Mouse (Mus musculus) midbrain, embryonic 13.5 days (tissue): ENCODE measurements around the gene Slc35d3. TPM values are rescaled to one million over a fixed set of nuclear protein-coding genes. Genes with fewer than 3 reads are reported as not detected.

Experiments used
- ATAC-seq: fragments of 200-750 bp; cut with Nextera tagmentation; 2 replicates; pipeline ENCODE4 v1.8.0; 2017; ENCODE audit warnings: mild to moderate bottlenecking, moderate TSS enrichment, moderate library complexity
- H3K27ac ChIP-seq: fragments of 300-500 bp; sonication (generic); 2 replicates; pipeline ENCODE4 v1.5.1; 2015; ENCODE audit warnings: inconsistent platforms, mild to moderate bottlenecking, moderate library complexity
- H3K27me3 ChIP-seq: fragments of 300-500 bp; sonication (generic); 2 replicates; pipeline ENCODE4 v1.6.1; 2015; ENCODE audit warnings: mild to moderate bottlenecking, inconsistent platforms
- H3K36me3 ChIP-seq: fragments of 300-500 bp; sonication (generic); 2 replicates; pipeline ENCODE4 v1.6.1; 2015; ENCODE audit warnings: mild to moderate bottlenecking, inconsistent platforms
- H3K4me1 ChIP-seq: fragments of 300-500 bp; sonication (generic); replicated peaks from 2 replicates; pipeline ENCODE4 v1.6.1; 2015; ENCODE audit warnings: inconsistent platforms
- H3K4me2 ChIP-seq: fragments of 300-500 bp; sonication (generic); replicated peaks from 2 replicates; pipeline ENCODE4 v1.6.1; 2015; ENCODE audit warnings: moderate library complexity, mild to moderate bottlenecking, inconsistent platforms
- H3K4me3 ChIP-seq: fragments of 300-500 bp; sonication (generic); replicated peaks from 2 replicates; pipeline ENCODE4 v1.5.1; 2015; ENCODE audit warnings: mild to moderate bottlenecking, inconsistent platforms
- H3K9ac ChIP-seq: fragments of 300-500 bp; sonication (generic); replicated peaks from 2 replicates; pipeline ENCODE4 v1.6.1; 2015; ENCODE audit warnings: mild to moderate bottlenecking, inconsistent platforms
- H3K9me3 ChIP-seq: fragments of 300-500 bp; sonication (generic); 2 replicates; pipeline ENCODE4 v1.6.1; 2016; ENCODE audit warnings: mild to moderate bottlenecking, inconsistent platforms
- whole genome bisulfite sequencing: fragments of 180-500 bp; shearing (Covaris S2); methylation state at CpG from one replicate; pipeline ENCODE4 v1.1.7; 2015; 5-methylcytosine and 5-hydroxymethylcytosine counted together
- polyA plus RNA-seq: library from polyadenylated mRNA; unstranded; fragments of >200 nt; fragmentation: Nextera tagmentation; extraction: Ambion mirVana; gene quantifications from 2 replicates; pipeline ENCODE4 v1.2.1, GENCODE M21; 2015

Slc35d3 gene
- 1.3 and 2.5 TPM in 2 replicates for polyA plus RNA-seq

- peak within 1 kb of the TSS; percentile 98 for H3K4me2 ChIP-seq
- H3K4me3 ChIP-seq: peak within 1 kb of the TSS; percentile 62
- WGBS: under 1% methylated on average over 53 of the region's 72 CpGs
- no peak within 1 kb of the TSS for H3K27ac ChIP-seq
- H3K4me1 ChIP-seq: peaks cover 32% of the 10 kb centered on the region
- H3K9ac ChIP-seq: peak within 1 kb of the TSS; percentile 66
- peak; percentile 67 for ATAC-seq
- peaks cover 78% of the 10 kb centered on the region for H3K27me3 ChIP-seq
- H3K36me3 ChIP-seq: no peaks in the 10 kb centered on the region
- H3K9me3 ChIP-seq: no peaks in the 10 kb centered on the region
Observed at GRCm38 (mm10) chr10:19850998-19851691, at the start of gene Slc35d3. TSS of gene Slc35d3 (minus strand) at chr10:19851459.

DNA sequence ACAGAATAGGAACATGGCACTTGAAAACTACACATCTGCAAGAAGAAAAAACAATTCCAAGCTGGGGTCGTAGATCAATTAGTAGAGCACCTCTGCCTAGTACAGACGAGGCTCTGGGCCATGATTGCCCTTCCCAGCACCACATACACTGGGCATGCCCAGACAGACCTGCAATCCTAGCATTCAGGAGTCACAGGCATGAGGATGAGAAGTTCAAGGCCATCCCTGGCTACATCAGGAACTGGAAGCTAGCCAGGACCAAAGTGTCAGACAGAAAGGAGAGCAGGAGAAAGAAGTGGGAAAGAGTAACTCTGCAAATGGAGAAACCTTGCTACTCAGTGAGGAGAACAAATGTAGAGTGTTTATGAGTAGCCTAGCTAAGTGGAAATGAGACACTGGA is 48.9 kb upstream of the Slc35d3 start:
- Histone ChIP-seq H3K4me2 (no peak overlapping the region), H3K4me3 (no peak overlapping the region), H3K27ac (no peak overlapping the region), H3K36me3 (peaks cover 3% of the 10 kb centered on the region; the same call in 1 of the 2 replicates), H3K4me1 (no peaks in the 10 kb centered on the region), H3K27me3 (no peaks in the 10 kb centered on the region), H3K9me3 (no peaks in the 10 kb centered on the region), H3K9ac (no peak overlapping the region)
- ATAC-seq: no peak
- 91% methylated on average over 2 of the region's 2 CpGs for WGBS

DNA sequence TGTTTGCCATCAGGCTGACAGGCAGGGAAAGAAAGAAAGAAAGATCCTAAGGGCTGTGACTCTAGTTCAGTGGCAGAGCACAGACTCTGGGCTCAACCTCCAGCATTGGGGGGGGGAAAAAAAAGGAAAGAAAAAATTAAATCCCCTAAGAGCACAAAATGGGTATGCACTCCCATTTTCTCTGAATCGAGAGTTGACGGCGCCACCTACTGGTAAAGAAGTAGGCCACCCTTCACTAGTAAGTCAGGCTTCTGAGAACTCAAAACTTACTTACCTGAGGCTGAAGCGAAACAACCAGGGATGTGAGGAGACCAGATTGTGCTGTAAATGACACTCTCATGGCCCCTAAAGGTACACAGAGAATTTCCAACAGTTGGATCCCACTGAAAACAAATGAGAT is 42.7 kb upstream of the Slc35d3 start:
- Histone ChIP-seq H3K4me1 (no peaks in the 10 kb centered on the region), H3K36me3 (peaks cover 3% of the 10 kb centered on the region; the same call in 1 of the 2 replicates), H3K4me2 (no peak overlapping the region), H3K27me3 (no peaks in the 10 kb centered on the region), H3K27ac (no peak overlapping the region), H3K9me3 (no peaks in the 10 kb centered on the region), H3K4me3 (no peak overlapping the region), H3K9ac (no peak overlapping the region)
- no peak for ATAC-seq
- WGBS: 17% methylated on average over 4 of the region's 4 CpGs

- no peak for ATAC-seq
- Histone ChIP-seq H3K4me2 (no peak overlapping the region), H3K4me3 (no peak overlapping the region), H3K9ac (no peak overlapping the region), H3K4me1 (no peaks in the 10 kb centered on the region), H3K9me3 (no peaks in the 10 kb centered on the region), H3K27ac (no peak overlapping the region), H3K27me3 (no peaks in the 10 kb centered on the region), H3K36me3 (peaks cover 3% of the 10 kb centered on the region; the same call in 1 of the 2 replicates)
- WGBS: 86% methylated on average over 6 of the region's 6 CpGs
Observed at GRCm38 (mm10) chr10:19893146-19893545, 41.9 kb upstream of the Slc35d3 start.

GRCm38 (mm10) chr10:19891686-19892085 is 40.4 kb upstream of the Slc35d3 start:
- H3K27ac ChIP-seq: no peak overlapping the region
- no peaks in the 10 kb centered on the region for H3K9me3 ChIP-seq
- WGBS: 42% methylated on average over 3 of the region's 3 CpGs
- no peak overlapping the region for H3K4me2 ChIP-seq
- 0 out of 2 replicates have a peak, but pooled peaks cover 3% of the 10 kb centered on the region for H3K36me3 ChIP-seq
- H3K4me1 ChIP-seq: no peaks in the 10 kb centered on the region
- H3K9ac ChIP-seq: no peak overlapping the region
- H3K4me3 ChIP-seq: no peak overlapping the region
- no peak for ATAC-seq
- no peaks in the 10 kb centered on the region for H3K27me3 ChIP-seq

DNA sequence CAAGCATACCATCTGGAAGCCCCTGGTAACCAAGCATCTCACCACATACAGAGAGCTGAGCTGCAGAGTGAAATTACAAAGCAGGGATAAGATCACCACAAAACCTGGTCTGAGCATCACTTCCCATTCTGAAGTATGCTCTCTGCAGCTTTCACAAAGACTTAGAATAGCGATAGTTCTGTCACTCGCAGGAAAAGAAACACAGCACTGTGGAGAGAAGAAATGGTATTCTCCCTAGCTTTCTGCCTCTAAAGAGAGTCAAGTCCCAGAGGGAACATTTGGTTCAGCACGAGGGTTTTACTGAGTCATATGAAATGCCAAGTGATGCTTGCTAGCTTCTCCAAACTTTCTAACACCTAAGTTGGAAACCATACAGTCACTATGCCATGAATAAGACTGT is 38.6 kb upstream of the Slc35d3 start:
- H3K36me3 ChIP-seq: 0 out of 2 replicates have a peak, but pooled peaks cover 3% of the 10 kb centered on the region
- no peak overlapping the region for H3K27ac ChIP-seq
- no peaks in the 10 kb centered on the region for H3K9me3 ChIP-seq
- no peak overlapping the region for H3K4me2 ChIP-seq
- no peak for ATAC-seq
- no peaks in the 10 kb centered on the region for H3K4me1 ChIP-seq
- H3K4me3 ChIP-seq: no peak overlapping the region
- no peak overlapping the region for H3K9ac ChIP-seq
- no peaks in the 10 kb centered on the region for H3K27me3 ChIP-seq
- WGBS: 82% methylated on average over 3 of the region's 3 CpGs

DNA sequence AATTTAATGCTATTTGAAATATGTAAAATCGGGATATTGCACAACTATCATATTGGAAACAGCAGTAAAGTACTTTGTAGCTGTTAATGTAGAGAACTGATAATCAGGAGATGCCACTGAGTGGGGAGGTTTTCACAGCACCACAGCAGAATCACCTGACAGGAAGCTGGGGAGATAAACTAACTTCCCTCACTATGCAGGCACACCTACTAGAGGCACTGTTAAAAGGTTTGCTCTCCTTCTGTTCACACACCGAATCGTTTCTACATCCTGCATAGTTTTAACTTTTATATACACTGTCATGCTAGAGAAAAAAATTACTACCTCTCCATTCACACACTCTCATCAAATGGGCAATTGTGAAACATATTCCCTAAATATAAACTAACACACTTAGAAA is 35.0 kb upstream of the Slc35d3 start:
- Histone ChIP-seq H3K9ac (no peak overlapping the region), H3K4me3 (no peak overlapping the region), H3K4me2 (no peak overlapping the region), H3K27me3 (no peaks in the 10 kb centered on the region), H3K4me1 (no peaks in the 10 kb centered on the region), H3K27ac (no peak overlapping the region), H3K36me3 (0 out of 2 replicates have a peak, but pooled peaks cover 3% of the 10 kb centered on the region), H3K9me3 (no peaks in the 10 kb centered on the region)
- ATAC-seq: no peak
- 94% methylated on average over 3 of the region's 3 CpGs for WGBS

- 76% methylated on average over 4 of the region's 4 CpGs for WGBS
Observed at GRCm38 (mm10) chr10:19884409-19884808, 33.1 kb upstream of the Slc35d3 start.

DNA sequence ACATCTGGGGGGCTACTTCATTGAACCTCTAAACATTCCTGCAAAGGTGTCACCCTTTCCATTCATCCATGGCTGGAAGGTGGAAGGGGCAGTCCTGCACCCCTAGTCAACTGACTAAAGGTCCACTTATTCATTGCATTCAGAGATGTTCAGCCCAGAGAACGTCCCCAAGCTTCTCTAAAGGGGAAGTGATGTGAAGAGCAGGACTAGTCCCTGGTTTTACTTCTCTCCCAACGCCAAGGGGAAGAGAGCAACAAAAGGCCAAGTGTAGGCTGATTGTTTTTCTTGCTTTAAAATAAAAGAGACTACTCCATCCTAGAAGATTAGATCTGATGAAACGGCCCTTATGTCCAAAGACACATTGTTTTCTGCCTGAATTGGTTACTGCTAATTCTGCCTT is 29.2 kb upstream of the Slc35d3 start:
- H3K36me3 ChIP-seq: no peaks in the 10 kb centered on the region
- H3K9ac ChIP-seq: no peak overlapping the region
- 65% methylated on average over 3 of the region's 3 CpGs for WGBS
- H3K27ac ChIP-seq: no peak overlapping the region
- ATAC-seq: no peak
- no peaks in the 10 kb centered on the region for H3K9me3 ChIP-seq
- no peak overlapping the region for H3K4me2 ChIP-seq
- H3K4me1 ChIP-seq: no peaks in the 10 kb centered on the region; the same call in 1 of the 2 replicates
- H3K4me3 ChIP-seq: no peak overlapping the region
- H3K27me3 ChIP-seq: no peaks in the 10 kb centered on the region

More at GRCm38 (mm10) chr10:19884409-19884808, 33.1 kb upstream of the Slc35d3 start:
- ATAC-seq: no peak
- Histone ChIP-seq H3K4me3 (no peak overlapping the region), H3K9me3 (no peaks in the 10 kb centered on the region), H3K27me3 (no peaks in the 10 kb centered on the region), H3K36me3 (0 out of 2 replicates have a peak, but pooled peaks cover 3% of the 10 kb centered on the region), H3K27ac (no peak overlapping the region), H3K4me2 (no peak overlapping the region), H3K4me1 (no peaks in the 10 kb centered on the region), H3K9ac (no peak overlapping the region)

DNA sequence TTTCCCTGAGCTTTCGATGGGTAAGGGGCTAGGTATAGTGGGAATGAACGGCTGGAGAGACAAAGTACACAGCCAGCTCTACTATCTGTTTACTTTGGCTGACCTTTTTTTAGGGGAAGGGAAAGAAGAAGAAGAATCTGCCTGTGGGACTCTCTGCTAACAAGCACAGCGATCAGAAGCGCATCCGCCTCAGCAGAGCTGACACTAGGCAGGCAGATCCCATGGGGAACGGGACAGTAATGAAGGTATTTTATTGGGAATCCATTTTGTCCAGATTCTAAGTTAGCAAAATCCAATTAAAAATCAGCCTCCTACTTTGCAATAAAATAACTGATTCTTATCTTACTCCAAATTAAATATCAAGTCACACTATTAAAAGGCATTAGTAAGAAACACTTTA is 27.9 kb upstream of the Slc35d3 start:
- no peak overlapping the region for H3K4me3 ChIP-seq
- no peak overlapping the region for H3K4me2 ChIP-seq
- H3K9me3 ChIP-seq: no peaks in the 10 kb centered on the region
- 74% methylated on average over 6 of the region's 6 CpGs for WGBS
- H3K9ac ChIP-seq: no peak overlapping the region
- no peaks in the 10 kb centered on the region; the same call in 1 of the 2 replicates for H3K4me1 ChIP-seq
- no peaks in the 10 kb centered on the region for H3K36me3 ChIP-seq
- 0 out of 2 replicates have a peak overlapping the region, but pooled peaks have one; percentile 1 for H3K27ac ChIP-seq
- no peaks in the 10 kb centered on the region for H3K27me3 ChIP-seq
- no peak for ATAC-seq

DNA sequence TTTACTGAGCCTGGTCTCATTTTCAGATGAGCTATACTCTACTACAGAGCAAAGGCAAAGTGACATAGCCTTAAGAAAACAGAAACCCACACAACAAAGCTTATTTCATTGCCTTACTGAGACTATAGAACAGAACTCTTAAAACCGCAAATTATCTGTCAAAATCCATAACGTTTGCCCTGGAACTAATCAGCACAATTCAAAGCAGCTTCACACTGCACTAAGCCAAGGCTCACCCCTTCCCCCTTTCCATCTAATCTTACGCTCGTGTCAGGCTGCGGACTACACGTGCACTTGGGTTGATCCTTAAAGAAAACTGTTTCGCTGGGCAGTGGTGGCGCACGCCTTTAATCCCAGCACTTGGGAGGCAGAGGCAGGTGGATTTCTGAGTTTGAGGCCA is 26.4 kb upstream of the Slc35d3 start:
- Histone ChIP-seq H3K27me3 (no peaks in the 10 kb centered on the region), H3K4me2 (no peak overlapping the region), H3K36me3 (no peaks in the 10 kb centered on the region), H3K9ac (no peak overlapping the region), H3K4me3 (no peak overlapping the region), H3K27ac (no peak overlapping the region), H3K9me3 (no peaks in the 10 kb centered on the region), H3K4me1 (no peaks in the 10 kb centered on the region; the same call in 1 of the 2 replicates)
- no peak for ATAC-seq
- 78% methylated on average over 9 of the region's 9 CpGs for WGBS

- ATAC-seq: no peak
- Histone ChIP-seq H3K36me3 (no peaks in the 10 kb centered on the region), H3K4me1 (no peaks in the 10 kb centered on the region; the same call in 1 of the 2 replicates)
Observed at GRCm38 (mm10) chr10:19877257-19877656, 26.0 kb upstream of the Slc35d3 start.

More at GRCm38 (mm10) chr10:19877257-19877656, 26.0 kb upstream of the Slc35d3 start:
- H3K9ac ChIP-seq: no peak overlapping the region
- H3K4me3 ChIP-seq: no peak overlapping the region
- WGBS: 86% methylated on average over 8 of the region's 8 CpGs
- no peak overlapping the region for H3K27ac ChIP-seq
- H3K9me3 ChIP-seq: no peaks in the 10 kb centered on the region
- no peak overlapping the region for H3K4me2 ChIP-seq
- H3K27me3 ChIP-seq: no peaks in the 10 kb centered on the region
